ENCODE assay signal across 8 mouse cellular contexts in genomic region chr6:87730591-87731462, GRCm38 (mm10). TPM values are rescaled to one million over a fixed set of nuclear protein-coding genes. Genes with fewer than 3 reads are reported as not detected.
DNase-seq lines count a peak whose midpoint lies in the region; ATAC-seq and TF ChIP-seq lines count a peak whose summit lies in the region.

Gene Efcc1, plus strand, starts transcription at chr6:87730869.

- peaks cover 20% of the 10 kb centered on the region for H3K9me3 ChIP-seq in megakaryocyte, embryonic 14.5 days
- no peaks in the 10 kb centered on the region for H3K9me3 ChIP-seq in heart, embryonic 12.5 days (replicated peaks)
- H3K9me3 ChIP-seq in kidney, embryonic 14.5 days (ENCODE audit: control insufficient read depth, low read length): no peaks in the 10 kb centered on the region
- H3K9me3 ChIP-seq in limb, embryonic 15.5 days: no peaks in the 10 kb centered on the region
- H3K9me3 ChIP-seq in midbrain, postnatal 0 days (ENCODE audit: low read length): no peaks in the 10 kb centered on the region

- H3K4me1 ChIP-seq in megakaryocyte, embryonic 14.5 days: peaks cover 79% of the 10 kb centered on the region
- H3K4me1 ChIP-seq in embryonic fibroblast, embryonic 13.5 days (ENCODE audit: control insufficient read depth, insufficient read depth, low read length): no peaks in the 10 kb centered on the region; the same call in 1 of the 2 replicates
- H3K4me1 ChIP-seq in heart, embryonic 12.5 days (replicated peaks): peaks cover 37% of the 10 kb centered on the region
- peaks cover 20% of the 10 kb centered on the region; the same call in 1 of the 2 replicates for H3K4me1 ChIP-seq in kidney, embryonic 14.5 days (ENCODE audit: control insufficient read depth, insufficient read depth, low read length)
- H3K4me1 ChIP-seq in limb, embryonic 15.5 days: peaks cover 34% of the 10 kb centered on the region
- peaks cover 8% of the 10 kb centered on the region; the same call in 1 of the 2 replicates for H3K4me1 ChIP-seq in midbrain, postnatal 0 days (ENCODE audit: insufficient read depth, low read length)

- WGBS in heart, embryonic 12.5 days: under 1% methylated on average over 90 of the region's 90 CpGs
- WGBS in kidney, embryonic 14.5 days: under 1% methylated on average over 74 of the region's 90 CpGs
- 0% methylated on average over 89 of the region's 90 CpGs for WGBS in limb, embryonic 15.5 days
- under 1% methylated on average over 84 of the region's 90 CpGs for WGBS in midbrain, postnatal 0 days

- no peak within 1 kb of the TSS for H3K27ac ChIP-seq in embryonic fibroblast, embryonic 13.5 days (ENCODE audit: insufficient read depth, low read length)
- no peak within 1 kb of the TSS for H3K27ac ChIP-seq in heart, embryonic 12.5 days (ENCODE audit: poor library complexity, severe bottlenecking)
- no peak within 1 kb of the TSS for H3K27ac ChIP-seq in kidney, embryonic 14.5 days (ENCODE audit: low read depth, low read length)
- H3K27ac ChIP-seq in limb, embryonic 15.5 days: no peak within 1 kb of the TSS
- peak within 1 kb of the TSS; percentile 60 for H3K27ac ChIP-seq in midbrain, postnatal 0 days (ENCODE audit: low read depth, low read length)

- TF ChIP-seq CTCF in embryonic fibroblast, embryonic 13.5 days (IDR thresholded peaks at IDR 0.05; ENCODE audit: borderline replicate concordance, insufficient read depth, low read length): no peak; the same call in 1 of the 2 replicates
- TF ChIP-seq CTCF in midbrain, postnatal 0 days (IDR thresholded peaks at IDR 0.05): no peak; the same call in 1 of the 2 replicates

- TF ChIP-seq POLR2A in embryonic fibroblast, embryonic 13.5 days (IDR thresholded peaks at IDR 0.05; ENCODE audit: low read depth, low read length): no peak

- peaks cover 57% of the 10 kb centered on the region for H3K27me3 ChIP-seq in megakaryocyte, embryonic 14.5 days (replicated peaks)
- peaks cover 78% of the 10 kb centered on the region for H3K27me3 ChIP-seq in heart, embryonic 12.5 days (replicated peaks)
- peaks cover 44% of the 10 kb centered on the region for H3K27me3 ChIP-seq in kidney, embryonic 14.5 days (ENCODE audit: control insufficient read depth, insufficient read depth, low read length)
- peaks cover 80% of the 10 kb centered on the region for H3K27me3 ChIP-seq in limb, embryonic 15.5 days
- H3K27me3 ChIP-seq in midbrain, postnatal 0 days (ENCODE audit: insufficient read depth, low read length): peaks cover 7% of the 10 kb centered on the region; the same call in 1 of the 2 replicates

- H3K9ac ChIP-seq in heart, embryonic 12.5 days: peak within 1 kb of the TSS; percentile 67
- H3K9ac ChIP-seq in kidney, embryonic 14.5 days (ENCODE audit: low read depth, low read length): peak within 1 kb of the TSS; percentile 55
- H3K9ac ChIP-seq in limb, embryonic 15.5 days: peak within 1 kb of the TSS; percentile 42
- H3K9ac ChIP-seq in midbrain, postnatal 0 days (replicated peaks; ENCODE audit: low read length, poor library complexity, severe bottlenecking): peak within 1 kb of the TSS; percentile 71

- DNase-seq in midbrain, postnatal 0 days (ENCODE audit: low spot score): peak; percentile 69
- DNase-seq in T-cell, adult 2 months (ENCODE audit: low spot score): no peak

- H3K4me2 ChIP-seq in heart, embryonic 12.5 days: peak within 1 kb of the TSS; percentile 84
- H3K4me2 ChIP-seq in kidney, embryonic 14.5 days (replicated peaks; ENCODE audit: low read depth, low read length): peak within 1 kb of the TSS; percentile 92
- peak within 1 kb of the TSS; percentile 97 for H3K4me2 ChIP-seq in limb, embryonic 15.5 days
- H3K4me2 ChIP-seq in midbrain, postnatal 0 days (ENCODE audit: low read depth, low read length, poor library complexity, severe bottlenecking): peak within 1 kb of the TSS; percentile 95

- peaks cover 29% of the 10 kb centered on the region for H3K36me3 ChIP-seq in megakaryocyte, embryonic 14.5 days (replicated peaks; ENCODE audit: low read length)
- no peaks in the 10 kb centered on the region for H3K36me3 ChIP-seq in heart, embryonic 12.5 days
- no peaks in the 10 kb centered on the region for H3K36me3 ChIP-seq in kidney, embryonic 14.5 days (ENCODE audit: control insufficient read depth, insufficient read depth, low read length)
- H3K36me3 ChIP-seq in limb, embryonic 15.5 days: no peaks in the 10 kb centered on the region
- H3K36me3 ChIP-seq in midbrain, postnatal 0 days (ENCODE audit: insufficient read depth, low read length): no peaks in the 10 kb centered on the region

- ATAC-seq in megakaryocyte, adult 5-6 weeks (ENCODE audit: poor library complexity, severe bottlenecking): no peak
- peak; percentile 40; the same call in 1 of the 2 replicates for ATAC-seq in heart, embryonic 12.5 days (ENCODE audit: insufficient number of reproducible peaks, low FRiP score)
- peak; percentile 76 for ATAC-seq in kidney, embryonic 14.5 days (ENCODE audit: low FRiP score, low TSS enrichment)
- no peak; the same call in 1 of the 2 replicates for ATAC-seq in limb, embryonic 15.5 days (ENCODE audit: insufficient number of reproducible peaks, low FRiP score, low TSS enrichment, low read depth)
- ATAC-seq in midbrain, postnatal 0 days (ENCODE audit: low FRiP score): peak; percentile 65

- peak within 1 kb of the TSS; percentile 97 for H3K4me3 ChIP-seq in megakaryocyte, embryonic 14.5 days (replicated peaks)
- peak within 1 kb of the TSS; percentile 32 for H3K4me3 ChIP-seq in embryonic fibroblast, embryonic 13.5 days (ENCODE audit: insufficient read depth, low read length)
- H3K4me3 ChIP-seq in heart, embryonic 12.5 days: peak within 1 kb of the TSS; percentile 62
- H3K4me3 ChIP-seq in kidney, embryonic 14.5 days (ENCODE audit: low read length): peak within 1 kb of the TSS; percentile 51
- peak within 1 kb of the TSS; percentile 52 for H3K4me3 ChIP-seq in limb, embryonic 15.5 days
- H3K4me3 ChIP-seq in midbrain, postnatal 0 days (ENCODE audit: low read depth, low read length): peak within 1 kb of the TSS; percentile 53

RNA-seq across cellular contexts. Expression of gene Efcc1, which starts in this region (rescaled TPM):
- 1.2 TPM in 1 of 2 replicates, not detected in the other for polyA plus RNA-seq in megakaryocyte, embryonic 14.5 days (2012; ENCODE audit: insufficient read depth, low replicate concordance)
- 0.39 TPM in 1 of 2 replicates, not detected in the other for total RNA-seq in megakaryocyte, adult 5-6 weeks (2015)
- total RNA-seq in megakaryocyte, adult 5-6 weeks (2017): not detected in 2 replicates
- polyA plus RNA-seq in embryonic fibroblast, embryonic 13.5 days (2011; ENCODE audit: insufficient read length, low read depth, missing spikeins): not detected in 2 replicates
- 0.46 and 0.73 TPM in 2 replicates for polyA plus RNA-seq in heart, embryonic 12.5 days (2016; fragmentation: Nextera tagmentation; extraction: Ambion mirVana)
- polyA plus RNA-seq in kidney, embryonic 14.5 days (2014; fragmentation: Nextera tagmentation; extraction: Ambion mirVana): 1.5 and 1.8 TPM in 2 replicates
- polyA plus RNA-seq in limb, embryonic 15.5 days (2015; fragmentation: Nextera tagmentation; extraction: Ambion mirVana): 0.97 and 1.2 TPM in 2 replicates
- 6.6 and 15.8 TPM in 2 replicates for total RNA-seq in midbrain, postnatal 0 days (2014; rRNA removed)
- polyA plus RNA-seq in midbrain, postnatal 0 days (2015; fragmentation: Nextera tagmentation; extraction: Ambion mirVana): 8.7 and 11.2 TPM in 2 replicates

Comparison
In these comparisons a context has a peak if more than half of its experiments do, and no peak if none do; other contexts are left out.
1. Peak in ATAC-seq, H3K4me3 ChIP-seq, H3K9ac ChIP-seq and H3K4me2 ChIP-seq in heart, embryonic 12.5 days; RNA of the gene not detected or under 1 TPM.
2. H3K4me3 ChIP-seq: peak in every context shown above with its lines; median percentile 97 in megakaryocyte, embryonic 14.5 days; 62 in heart, embryonic 12.5 days; 53 in midbrain, postnatal 0 days; 52 in limb, embryonic 15.5 days; 51 in kidney, embryonic 14.5 days; 32 in embryonic fibroblast, embryonic 13.5 days.
3. ATAC-seq: peak in kidney, embryonic 14.5 days (single experiment) and midbrain, postnatal 0 days (single experiment); none in megakaryocyte, adult 5-6 weeks (single experiment) and limb, embryonic 15.5 days (single experiment).
4. Peak in every context shown above with its lines, with median percentiles within 50 percentile points of each other: H3K4me2 ChIP-seq and H3K9ac ChIP-seq.